Mouse (Mus musculus) cerebellum, postnatal 36 days (tissue): ENCODE data around the gene Prrg2.

Source experiments
- DNase-seq, 2 experiments: peaks; one replicate each; pipeline ENCODE4 v3.0.0; 2021 to 2022; ENCODE audit warnings: mixed read lengths in 2 of 2

Gene Prrg2

GRCm38 (mm10) chr7:45005321-45005992 lies 57.0 kb downstream of the Prrg2 start:
- DNase-seq = no peak

GRCm38 (mm10) chr7:45004546-45004945 lies 57.9 kb downstream of the Prrg2 start:
- no peak for DNase-seq
